Mouse (Mus musculus): ENCODE measurements at regions not wholly inside any gene's neighbourhood (a gene's known extent, or its start where the extent isn't known, plus 50 kb on each side); places are given as distances from the start of the nearest gene placed in this dataset.
"Not testable (repeated sequence)": the region's sequence is repeated elsewhere in the genome, so short reads cannot be mapped to it uniquely, and the experiment has no call there.

DNA sequence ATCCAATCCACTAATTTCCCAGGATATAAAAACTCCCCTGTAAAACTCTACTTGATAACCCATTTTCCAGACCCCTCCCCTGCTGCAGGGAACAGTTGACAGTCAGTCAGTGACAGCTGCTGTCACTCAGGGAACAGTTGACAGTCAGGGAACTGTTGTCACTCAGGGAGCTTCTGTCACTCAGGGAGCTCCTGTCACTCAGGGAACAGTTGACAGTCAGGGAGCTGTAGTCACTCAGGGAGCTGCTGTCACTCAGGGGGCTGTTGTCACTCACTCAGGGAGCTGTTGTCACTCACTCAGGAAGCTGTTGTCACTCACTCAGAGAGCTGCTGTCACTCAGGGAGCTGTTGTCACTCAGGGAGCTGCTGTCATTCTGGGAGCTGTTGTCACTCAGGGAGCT is 214.3 kb upstream of the 1700012A03Rik start:
- no peak for DNase-seq (ENCODE audit: low spot score)
- Histone ChIP-seq H3K27me3 (replicated peaks; ENCODE audit: low read depth, poor library complexity, severe bottlenecking) (no peaks in the 10 kb centered on the region), H3K9me3 (peaks cover 5% of the 10 kb centered on the region; the same call in 1 of the 2 replicates), H3K27ac (replicated peaks) (no peak overlapping the region), H3K4me1 (peaks cover 3% of the 10 kb centered on the region; the same call in 1 of the 2 replicates), H3K4me3 (no peak overlapping the region), H3K36me3 (replicated peaks) (no peaks in the 10 kb centered on the region)

GRCm38 (mm10) chr6:31834503-31834902 is 215.5 kb upstream of the 1700012A03Rik start:
- 14% methylated on average over 4 of the region's 4 CpGs for WGBS
- H3K4me1 ChIP-seq, result peaks cover 3% of the 10 kb centered on the region; the same call in 1 of the 2 replicates
- DNase-seq (ENCODE audit: low spot score), result no peak
- no peaks in the 10 kb centered on the region for H3K27me3 ChIP-seq (replicated peaks; ENCODE audit: low read depth, poor library complexity, severe bottlenecking)
- H3K4me3 ChIP-seq, result no peak overlapping the region
- H3K36me3 ChIP-seq (replicated peaks), result no peaks in the 10 kb centered on the region
- peaks cover 5% of the 10 kb centered on the region; the same call in 1 of the 2 replicates for H3K9me3 ChIP-seq
- no peak overlapping the region for H3K27ac ChIP-seq (replicated peaks)

DNA sequence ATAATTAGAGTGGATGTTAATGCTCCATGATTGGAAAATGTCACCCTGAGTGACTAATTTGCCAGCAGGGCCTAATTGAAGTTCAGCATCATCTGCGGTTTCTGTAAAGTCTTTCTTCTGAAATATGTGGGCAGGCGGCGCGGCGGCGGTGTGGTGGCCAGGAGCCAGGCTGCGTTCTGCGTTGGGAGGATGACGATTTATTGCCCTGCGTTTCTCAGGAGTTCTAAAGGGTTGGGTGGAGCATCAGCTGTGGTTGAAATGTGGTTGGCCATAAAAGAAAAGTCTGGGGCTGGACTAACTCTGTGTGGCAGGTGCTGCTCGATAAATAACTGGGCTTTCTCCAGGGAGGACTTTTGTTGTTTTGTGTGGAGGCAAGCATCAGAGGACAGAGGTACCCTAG is 219.4 kb upstream of the 1700012A03Rik start:
- H3K36me3 ChIP-seq (replicated peaks), result no peaks in the 10 kb centered on the region
- H3K4me3 ChIP-seq, result no peak overlapping the region
- H3K27me3 ChIP-seq (replicated peaks; ENCODE audit: low read depth, poor library complexity, severe bottlenecking), result no peaks in the 10 kb centered on the region
- no peak for DNase-seq (ENCODE audit: low spot score)
- no peak overlapping the region for H3K27ac ChIP-seq (replicated peaks)
- peaks cover 3% of the 10 kb centered on the region; the same call in 1 of the 2 replicates for H3K4me1 ChIP-seq
- no peaks in the 10 kb centered on the region for H3K9me3 ChIP-seq
- 93% methylated on average over 11 of the region's 11 CpGs for WGBS

DNA sequence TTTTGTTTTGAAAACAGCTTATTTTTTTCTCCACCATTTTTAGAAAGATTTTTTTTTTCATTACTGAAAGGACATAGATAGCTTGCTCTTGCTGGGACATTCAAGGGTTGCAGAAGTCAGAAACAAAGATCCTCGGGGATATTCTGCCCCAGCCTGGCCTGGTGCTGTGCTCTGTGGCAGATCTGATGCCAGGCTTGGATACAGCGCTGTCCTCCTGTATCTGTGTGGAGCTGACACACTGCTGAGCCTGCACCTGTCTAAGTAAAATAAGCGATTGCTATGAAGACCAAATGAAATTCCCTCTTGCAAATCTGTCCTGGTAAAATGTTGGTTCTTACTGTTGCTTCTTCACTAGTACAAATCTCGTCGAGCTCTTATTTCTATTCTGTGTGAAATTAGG is 226.4 kb upstream of the 1700012A03Rik start:
- Histone ChIP-seq H3K4me1 (no peaks in the 10 kb centered on the region), H3K36me3 (replicated peaks) (no peaks in the 10 kb centered on the region), H3K27ac (replicated peaks) (no peak overlapping the region), H3K27me3 (replicated peaks; ENCODE audit: low read depth, poor library complexity, severe bottlenecking) (no peaks in the 10 kb centered on the region), H3K9me3 (no peaks in the 10 kb centered on the region), H3K4me3 (no peak overlapping the region)
- WGBS, result 84% methylated on average over 5 of the region's 5 CpGs
- no peak for DNase-seq (ENCODE audit: low spot score)

GRCm38 (mm10) chr6:31822186-31823085 is 227.6 kb upstream of the 1700012A03Rik start:
- H3K27me3 ChIP-seq (replicated peaks; ENCODE audit: low read depth, poor library complexity, severe bottlenecking), result no peaks in the 10 kb centered on the region
- no peak overlapping the region for H3K4me3 ChIP-seq
- no peaks in the 10 kb centered on the region for H3K4me1 ChIP-seq
- H3K9me3 ChIP-seq, result no peaks in the 10 kb centered on the region
- H3K27ac ChIP-seq (replicated peaks), result no peak overlapping the region
- no peaks in the 10 kb centered on the region for H3K36me3 ChIP-seq (replicated peaks)
- no peak for DNase-seq (ENCODE audit: low spot score)
- 80% methylated on average over 9 of the region's 9 CpGs for WGBS

GRCm38 (mm10) chr6:31821621-31822020 is 228.4 kb upstream of the 1700012A03Rik start:
- DNase-seq (ENCODE audit: low spot score), result no peak
- Histone ChIP-seq H3K27me3 (replicated peaks; ENCODE audit: low read depth, poor library complexity, severe bottlenecking) (no peaks in the 10 kb centered on the region), H3K27ac (replicated peaks) (no peak overlapping the region), H3K36me3 (replicated peaks) (no peaks in the 10 kb centered on the region), H3K9me3 (no peaks in the 10 kb centered on the region), H3K4me3 (no peak overlapping the region), H3K4me1 (no peaks in the 10 kb centered on the region)
- 63% methylated on average over 7 of the region's 7 CpGs for WGBS

- no peak overlapping the region for H3K4me3 ChIP-seq
- 91% methylated on average over 1 of the region's 1 CpGs for WGBS
- no peak for DNase-seq (ENCODE audit: low spot score)
Measured at GRCm38 (mm10) chr6:31817640-31818039, 232.4 kb upstream of the 1700012A03Rik start.

GRCm38 (mm10) chr6:31811890-31812289 is 238.2 kb upstream of the 1700012A03Rik start:
- H3K27ac ChIP-seq (replicated peaks), result no peak overlapping the region
- 55% methylated on average over 9 of the region's 9 CpGs for WGBS
- H3K4me1 ChIP-seq, result peaks cover 12% of the 10 kb centered on the region
- no peaks in the 10 kb centered on the region for H3K9me3 ChIP-seq
- no peak for DNase-seq (ENCODE audit: low spot score)
- H3K4me3 ChIP-seq, result no peak overlapping the region
- H3K36me3 ChIP-seq (replicated peaks), result no peaks in the 10 kb centered on the region
- H3K27me3 ChIP-seq (replicated peaks; ENCODE audit: low read depth, poor library complexity, severe bottlenecking), result no peaks in the 10 kb centered on the region

More at GRCm38 (mm10) chr6:31817640-31818039, 232.4 kb upstream of the 1700012A03Rik start:
- H3K36me3 ChIP-seq (replicated peaks), result no peaks in the 10 kb centered on the region
- H3K4me1 ChIP-seq, result no peaks in the 10 kb centered on the region
- H3K9me3 ChIP-seq, result no peaks in the 10 kb centered on the region
- no peaks in the 10 kb centered on the region for H3K27me3 ChIP-seq (replicated peaks; ENCODE audit: low read depth, poor library complexity, severe bottlenecking)
- H3K27ac ChIP-seq (replicated peaks), result no peak overlapping the region

DNA sequence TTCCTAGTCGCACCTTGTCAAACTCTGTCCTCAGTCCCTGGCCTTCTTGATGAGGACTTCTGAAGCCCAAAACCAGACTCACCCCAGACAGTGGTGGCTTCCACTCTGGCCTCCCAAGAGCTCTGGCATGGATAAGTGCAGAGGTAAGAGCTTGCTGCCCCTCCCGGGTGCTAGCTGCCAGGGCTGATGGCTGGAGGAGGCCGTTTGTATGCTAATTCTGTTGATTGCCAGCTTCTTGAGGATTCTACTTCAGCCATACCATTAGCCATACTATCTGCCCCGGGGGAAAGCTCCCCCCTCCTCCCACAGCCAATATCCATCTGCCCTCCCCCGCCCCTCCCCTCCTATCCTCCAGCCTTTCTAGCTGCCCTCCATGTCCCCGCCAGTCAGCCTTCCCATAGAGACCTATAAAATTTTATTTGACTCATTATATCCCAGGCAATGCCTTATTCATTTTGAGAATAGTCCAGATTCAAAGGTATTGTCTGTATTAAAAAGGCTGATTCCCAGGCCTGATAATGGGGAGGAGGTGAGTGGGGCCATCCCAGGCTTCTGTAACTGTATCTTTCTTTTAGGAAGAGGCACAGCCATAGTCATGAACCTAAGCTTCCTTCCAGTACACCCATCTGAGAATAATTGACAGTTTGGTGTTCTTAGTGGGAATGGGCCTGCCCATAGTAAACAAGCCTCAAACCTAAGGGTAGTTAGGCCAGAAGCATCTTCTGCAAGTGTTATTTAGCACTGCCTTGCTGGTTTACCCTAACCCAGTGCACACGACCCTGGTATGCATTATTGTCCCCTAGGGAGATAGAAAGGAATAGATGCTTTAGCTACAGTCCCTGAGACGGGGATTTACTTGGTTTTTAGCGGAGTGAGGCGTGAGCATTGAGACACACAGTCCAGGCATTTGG is 239.2 kb upstream of the 1700012A03Rik start:
- Histone ChIP-seq H3K27me3 (replicated peaks; ENCODE audit: low read depth, poor library complexity, severe bottlenecking) (no peaks in the 10 kb centered on the region), H3K36me3 (replicated peaks) (no peaks in the 10 kb centered on the region), H3K9me3 (no peaks in the 10 kb centered on the region), H3K27ac (replicated peaks) (no peak overlapping the region), H3K4me1 (peaks cover 12% of the 10 kb centered on the region), H3K4me3 (no peak overlapping the region)
- DNase-seq (ENCODE audit: low spot score), result no peak
- 59% methylated on average over 10 of the region's 10 CpGs for WGBS

DNA sequence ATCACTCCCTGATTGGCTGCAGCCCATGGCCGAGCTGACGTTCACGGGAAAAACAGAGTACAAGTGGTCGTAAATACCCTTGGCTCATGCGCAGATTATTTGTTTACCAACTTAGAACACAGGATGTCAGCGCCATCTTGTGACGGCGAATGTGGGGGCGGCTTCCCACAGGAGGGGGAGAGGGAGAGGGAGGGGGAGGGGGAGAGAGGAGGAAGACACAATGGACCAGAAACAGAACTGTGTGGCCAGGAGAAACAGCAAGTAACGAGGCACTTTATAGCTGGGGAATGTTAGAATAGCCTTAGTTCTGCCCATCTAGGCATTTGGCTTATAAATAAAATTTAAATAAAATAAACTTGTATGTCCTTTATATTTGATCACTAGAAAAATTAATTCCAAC is 240.7 kb upstream of the Podxl start:
- H3K36me3 ChIP-seq (replicated peaks); H3K27me3 ChIP-seq (replicated peaks; ENCODE audit: low read depth, poor library complexity, severe bottlenecking); DNase-seq (ENCODE audit: low spot score); H3K27ac ChIP-seq (replicated peaks); H3K4me1 ChIP-seq; H3K9me3 ChIP-seq; H3K4me3 ChIP-seq: not testable (repeated sequence)
- WGBS, result 82% methylated on average over 6 of the region's 10 CpGs

DNA sequence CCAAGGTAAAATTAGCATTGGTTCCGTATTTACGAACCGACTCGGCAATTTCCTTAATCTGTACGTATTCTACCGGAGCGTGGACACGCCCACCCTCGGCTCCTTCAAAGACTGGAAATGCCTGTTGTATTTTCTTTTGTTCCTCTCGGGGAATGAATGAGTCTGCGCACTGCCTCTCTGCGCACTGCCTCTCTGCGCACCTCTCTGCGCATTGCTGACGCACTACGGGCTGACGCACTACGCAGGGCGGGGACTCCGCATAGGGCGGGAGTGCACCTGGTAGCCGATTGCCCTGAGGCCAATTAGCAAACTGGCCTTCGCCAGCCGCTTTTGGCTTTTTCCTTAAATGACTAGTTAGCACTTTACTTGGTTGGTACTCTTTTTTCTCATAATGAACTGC is 239.4 kb upstream of the Podxl start:
- H3K9me3 ChIP-seq; H3K4me3 ChIP-seq; H3K27ac ChIP-seq (replicated peaks); H3K4me1 ChIP-seq; H3K27me3 ChIP-seq (replicated peaks; ENCODE audit: low read depth, poor library complexity, severe bottlenecking); DNase-seq (ENCODE audit: low spot score); H3K36me3 ChIP-seq (replicated peaks): not testable (repeated sequence)
- 86% methylated on average over 13 of the region's 24 CpGs for WGBS

DNA sequence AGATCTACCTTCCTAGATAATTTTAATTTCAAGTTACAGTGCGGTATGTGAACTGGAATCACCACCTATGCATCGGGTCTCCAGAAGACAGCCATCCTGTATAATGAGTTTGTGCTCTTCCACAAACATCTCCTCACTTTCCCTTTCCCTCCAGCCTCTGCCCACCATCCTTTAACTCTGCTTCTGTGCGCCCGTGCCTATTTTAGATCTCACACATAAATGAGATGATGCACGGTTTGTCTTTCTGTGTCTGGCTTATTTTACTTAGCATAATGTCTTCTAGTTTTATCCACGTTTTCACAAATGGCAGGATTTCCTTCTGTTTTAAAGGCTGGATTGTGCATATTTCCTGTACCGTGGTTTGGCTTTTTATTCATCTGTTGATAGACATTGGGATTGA is 227.8 kb upstream of the Podxl start:
- no peak overlapping the region for H3K4me3 ChIP-seq
- H3K4me1 ChIP-seq, result no peaks in the 10 kb centered on the region
- H3K36me3 ChIP-seq (replicated peaks), result no peaks in the 10 kb centered on the region
- no peak overlapping the region for H3K27ac ChIP-seq (replicated peaks)
- no peaks in the 10 kb centered on the region for H3K9me3 ChIP-seq
- WGBS, result 88% methylated on average over 7 of the region's 7 CpGs
- no peaks in the 10 kb centered on the region for H3K27me3 ChIP-seq (replicated peaks; ENCODE audit: low read depth, poor library complexity, severe bottlenecking)
- no peak for DNase-seq (ENCODE audit: low spot score)
